Mouse (Mus musculus): ENCODE data around the gene Atg4d.

DNA sequence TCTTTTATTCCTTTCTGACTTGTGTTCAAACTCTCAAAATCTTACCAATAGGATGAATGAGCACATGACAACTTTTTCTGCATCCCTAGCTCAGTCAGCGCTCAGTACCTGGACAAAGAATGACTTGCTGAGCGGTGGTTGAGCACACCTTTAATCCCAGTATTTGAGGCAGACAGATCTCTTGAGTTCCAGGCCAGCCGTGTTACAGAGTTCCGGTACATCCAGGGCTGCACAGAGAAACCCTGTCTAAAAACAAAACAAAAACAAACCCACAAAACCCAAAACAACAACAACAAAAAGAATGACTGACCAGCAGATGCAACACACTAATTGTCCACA lies 55.2 kb downstream of the Atg4d start:
- TF ChIP-seq POLR2A (IDR thresholded peaks at IDR 0.05; ENCODE audit: insufficient read length, low read depth) (no peak), SRF (IDR thresholded peaks at IDR 0.05; ENCODE audit: control insufficient read depth, insufficient read length, low read depth) (no peak), MYOG (IDR thresholded peaks at IDR 0.05; ENCODE audit: control insufficient read depth in 1 of 3, insufficient read depth in 1 of 3, insufficient read length in 2 of 3, low read depth in 2 of 3) (no peak), POLR2AphosphoS2 (IDR thresholded peaks at IDR 0.05; ENCODE audit: insufficient read length, low read depth) (no peak), REST (IDR thresholded peaks at IDR 0.05; ENCODE audit: insufficient read depth, insufficient read length) (no peak), CEBPB (IDR thresholded peaks at IDR 0.05; ENCODE audit: insufficient read depth, poor library complexity, severe bottlenecking) (no peak), MAX (IDR thresholded peaks at IDR 0.05; ENCODE audit: low read depth) (no peak), USF1 (IDR thresholded peaks at IDR 0.05; ENCODE audit: low read depth) (no peak), TCF12 (IDR thresholded peaks at IDR 0.05; ENCODE audit: insufficient read depth, poor library complexity, severe bottlenecking) (no peak), TCF3 (IDR thresholded peaks at IDR 0.05; ENCODE audit: insufficient read length, low read depth) (no peak), E2F4 (IDR thresholded peaks at IDR 0.05; ENCODE audit: insufficient read depth) (no peak), MYOD1 (IDR thresholded peaks at IDR 0.05; ENCODE audit: control insufficient read depth in 1 of 3, insufficient read length in 2 of 3, low read depth in 2 of 3) (no peak)

All from myocyte (in vitro differentiated cells).